Mouse (Mus musculus): ENCODE results near the gene Ccnd3.

DNA sequence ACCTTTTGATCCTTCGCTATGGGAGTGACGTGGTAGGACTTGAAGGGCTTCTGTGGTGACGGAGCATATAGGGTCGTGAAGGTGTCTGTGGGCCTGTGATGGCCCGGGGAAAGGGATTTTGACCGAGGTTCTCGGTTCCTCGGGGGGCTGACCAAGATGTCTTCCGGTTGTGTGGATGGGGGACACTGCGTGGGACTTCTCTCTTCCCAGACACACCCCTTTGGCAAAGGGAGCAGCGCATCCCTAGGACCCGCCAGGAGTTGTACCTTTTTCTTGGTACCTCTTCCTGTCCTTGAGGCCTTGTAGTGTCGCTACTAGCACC is 106.8 kb downstream of the Ccnd3 start:
- no peak for TF ChIP-seq SIN3A (IDR thresholded peaks at IDR 0.05; ENCODE audit: low read length)
- no peak for TF ChIP-seq ZNF384 (IDR thresholded peaks at IDR 0.05; ENCODE audit: low read depth, low read length)
- TF ChIP-seq CHD2 (IDR thresholded peaks at IDR 0.05; ENCODE audit: low read length): no peak
- TF ChIP-seq TBP (IDR thresholded peaks at IDR 0.05; ENCODE audit: low read depth, low read length): no peak
- TF ChIP-seq NRF1 (IDR thresholded peaks at IDR 0.05; ENCODE audit: insufficient read depth, low read depth, low read length, poor library complexity, severe bottlenecking): no peak
- TF ChIP-seq ELF1 (IDR thresholded peaks at IDR 0.05; ENCODE audit: low read depth, low read length): no peak
- no peak for TF ChIP-seq USF1 (IDR thresholded peaks at IDR 0.05; ENCODE audit: low read depth, low read length)
- no peak for TF ChIP-seq POLR2AphosphoS5 (IDR thresholded peaks at IDR 0.05; ENCODE audit: borderline replicate concordance, low read depth, low read length)
- no peak for TF ChIP-seq CTCF (IDR thresholded peaks at IDR 0.05 in 2 of 3, conservative IDR thresholded peaks at IDR 0.05 in 1 of 3; ENCODE audit: control insufficient read depth in 1 of 3, insufficient read depth in 1 of 3, low read depth in 2 of 3, low read length in 3 of 3, poor library complexity in 1 of 3, severe bottlenecking in 1 of 3)
- TF ChIP-seq GABPA (IDR thresholded peaks at IDR 0.05; ENCODE audit: low read depth, low read length): no peak
- TF ChIP-seq MAX (IDR thresholded peaks at IDR 0.05; ENCODE audit: low read length): no peak
- no peak for TF ChIP-seq NELFE (IDR thresholded peaks at IDR 0.05; ENCODE audit: low read depth, low read length)

Measured in MEL (cell line).